Mouse (Mus musculus): ENCODE measurements at regions not wholly inside any gene's neighbourhood (a gene's known extent, or its start where the extent isn't known, plus 50 kb on each side); places are given as distances from the start of the nearest gene placed in this dataset.

GRCm38 (mm10) chr7:145024651-145025050 is 84.9 kb upstream of the Ccnd1 start:
- no peaks in the 10 kb centered on the region for H3K4me1 ChIP-seq (ENCODE audit: control insufficient read depth, insufficient read depth, low read length)
- H3K27me3 ChIP-seq (replicated peaks; ENCODE audit: control insufficient read depth, insufficient read depth, low read length), result no peaks in the 10 kb centered on the region
- no peaks in the 10 kb centered on the region for H3K9me3 ChIP-seq (ENCODE audit: control insufficient read depth, low read length)
- H3K9ac ChIP-seq (ENCODE audit: low read depth, low read length), result no peak overlapping the region
- no peak overlapping the region for H3K4me2 ChIP-seq (ENCODE audit: low read depth, low read length)
- WGBS, result 84% methylated on average over 2 of the region's 2 CpGs
- peak overlapping the region; percentile 39; the same call in 1 of the 2 replicates for H3K27ac ChIP-seq (replicated peaks; ENCODE audit: low read depth, low read length)
- H3K4me3 ChIP-seq (ENCODE audit: low read depth, low read length), result no peak overlapping the region
- H3K36me3 ChIP-seq (ENCODE audit: control insufficient read depth, insufficient read depth, low read length), result no peaks in the 10 kb centered on the region
- no peak for DNase-seq (ENCODE audit: low spot score)
- no peak for ATAC-seq (ENCODE audit: low read depth)

- no peaks in the 10 kb centered on the region for H3K27me3 ChIP-seq (replicated peaks; ENCODE audit: control insufficient read depth, insufficient read depth, low read length)
- H3K4me2 ChIP-seq (ENCODE audit: low read depth, low read length), result no peak overlapping the region
- DNase-seq (ENCODE audit: low spot score), result no peak
- H3K9me3 ChIP-seq (ENCODE audit: control insufficient read depth, low read length), result no peaks in the 10 kb centered on the region
- no peak overlapping the region for H3K9ac ChIP-seq (ENCODE audit: low read depth, low read length)
- ATAC-seq (ENCODE audit: low read depth), result no peak
- H3K4me3 ChIP-seq (ENCODE audit: low read depth, low read length), result no peak overlapping the region
- H3K4me1 ChIP-seq (ENCODE audit: control insufficient read depth, insufficient read depth, low read length), result no peaks in the 10 kb centered on the region
- no peaks in the 10 kb centered on the region for H3K36me3 ChIP-seq (ENCODE audit: control insufficient read depth, insufficient read depth, low read length)
- 66% methylated on average over 2 of the region's 2 CpGs for WGBS
- H3K27ac ChIP-seq (replicated peaks; ENCODE audit: low read depth, low read length), result no peak overlapping the region
Observed at GRCm38 (mm10) chr7:145019137-145019536, 79.4 kb upstream of the Ccnd1 start.

- no peak overlapping the region for H3K4me3 ChIP-seq (ENCODE audit: low read depth, low read length)
- H3K36me3 ChIP-seq (ENCODE audit: control insufficient read depth, insufficient read depth, low read length), result no peaks in the 10 kb centered on the region
- DNase-seq (ENCODE audit: low spot score), result no peak
- H3K27me3 ChIP-seq (replicated peaks; ENCODE audit: control insufficient read depth, insufficient read depth, low read length), result no peaks in the 10 kb centered on the region
- H3K9ac ChIP-seq (ENCODE audit: low read depth, low read length), result no peak overlapping the region
- no peaks in the 10 kb centered on the region for H3K9me3 ChIP-seq (ENCODE audit: control insufficient read depth, low read length)
- 85% methylated on average over 3 of the region's 3 CpGs for WGBS
- no peak for ATAC-seq (ENCODE audit: low read depth)
- no peaks in the 10 kb centered on the region for H3K4me1 ChIP-seq (ENCODE audit: control insufficient read depth, insufficient read depth, low read length)
- H3K4me2 ChIP-seq (ENCODE audit: low read depth, low read length), result no peak overlapping the region
- H3K27ac ChIP-seq (replicated peaks; ENCODE audit: low read depth, low read length), result no peak overlapping the region
Observed at GRCm38 (mm10) chr7:145018149-145018548, 78.4 kb upstream of the Ccnd1 start.

- DNase-seq (ENCODE audit: low spot score) (no peak), ATAC-seq (ENCODE audit: low read depth) (no peak)
- Histone ChIP-seq H3K9ac (ENCODE audit: low read depth, low read length) (no peak overlapping the region), H3K9me3 (ENCODE audit: control insufficient read depth, low read length) (no peaks in the 10 kb centered on the region), H3K36me3 (ENCODE audit: control insufficient read depth, insufficient read depth, low read length) (no peaks in the 10 kb centered on the region), H3K4me2 (ENCODE audit: low read depth, low read length) (no peak overlapping the region), H3K4me3 (ENCODE audit: low read depth, low read length) (no peak overlapping the region), H3K27me3 (replicated peaks; ENCODE audit: control insufficient read depth, insufficient read depth, low read length) (no peaks in the 10 kb centered on the region), H3K4me1 (ENCODE audit: control insufficient read depth, insufficient read depth, low read length) (no peaks in the 10 kb centered on the region), H3K27ac (replicated peaks; ENCODE audit: low read depth, low read length) (no peak overlapping the region)
- 49% methylated on average over 22 of the region's 22 CpGs for WGBS
Observed at GRCm38 (mm10) chr7:145015463-145016085, 75.8 kb upstream of the Ccnd1 start.

GRCm38 (mm10) chr7:145010757-145011156 is 71.0 kb upstream of the Ccnd1 start:
- H3K27me3 ChIP-seq (replicated peaks; ENCODE audit: control insufficient read depth, insufficient read depth, low read length), result no peaks in the 10 kb centered on the region
- no peak overlapping the region for H3K9ac ChIP-seq (ENCODE audit: low read depth, low read length)
- WGBS, result 53% methylated on average over 4 of the region's 4 CpGs
- no peaks in the 10 kb centered on the region for H3K36me3 ChIP-seq (ENCODE audit: control insufficient read depth, insufficient read depth, low read length)
- DNase-seq (ENCODE audit: low spot score), result peak; percentile 65
- no peak overlapping the region for H3K4me2 ChIP-seq (ENCODE audit: low read depth, low read length)
- no peak overlapping the region for H3K27ac ChIP-seq (replicated peaks; ENCODE audit: low read depth, low read length)
- no peaks in the 10 kb centered on the region for H3K9me3 ChIP-seq (ENCODE audit: control insufficient read depth, low read length)
- no peak overlapping the region for H3K4me3 ChIP-seq (ENCODE audit: low read depth, low read length)
- ATAC-seq (ENCODE audit: low read depth), result peak; percentile 84; the same call in 1 of the 2 replicates
- no peaks in the 10 kb centered on the region for H3K4me1 ChIP-seq (ENCODE audit: control insufficient read depth, insufficient read depth, low read length)

GRCm38 (mm10) chr7:145010004-145010403 is 70.3 kb upstream of the Ccnd1 start:
- WGBS, result 40% methylated on average over 3 of the region's 3 CpGs
- H3K27ac ChIP-seq (replicated peaks; ENCODE audit: low read depth, low read length), result no peak overlapping the region
- H3K9me3 ChIP-seq (ENCODE audit: control insufficient read depth, low read length), result no peaks in the 10 kb centered on the region
- no peaks in the 10 kb centered on the region for H3K27me3 ChIP-seq (replicated peaks; ENCODE audit: control insufficient read depth, insufficient read depth, low read length)
- H3K9ac ChIP-seq (ENCODE audit: low read depth, low read length), result no peak overlapping the region
- no peak overlapping the region for H3K4me3 ChIP-seq (ENCODE audit: low read depth, low read length)
- no peaks in the 10 kb centered on the region for H3K4me1 ChIP-seq (ENCODE audit: control insufficient read depth, insufficient read depth, low read length)
- ATAC-seq (ENCODE audit: low read depth) (no peak), DNase-seq (ENCODE audit: low spot score) (no peak)
- no peak overlapping the region for H3K4me2 ChIP-seq (ENCODE audit: low read depth, low read length)
- H3K36me3 ChIP-seq (ENCODE audit: control insufficient read depth, insufficient read depth, low read length), result no peaks in the 10 kb centered on the region

GRCm38 (mm10) chr7:145008662-145009333 is 69.1 kb upstream of the Ccnd1 start:
- H3K4me3 ChIP-seq (ENCODE audit: low read depth, low read length), result no peak overlapping the region
- H3K4me1 ChIP-seq (ENCODE audit: control insufficient read depth, insufficient read depth, low read length), result no peaks in the 10 kb centered on the region
- H3K27ac ChIP-seq (replicated peaks; ENCODE audit: low read depth, low read length), result no peak overlapping the region
- no peak overlapping the region for H3K9ac ChIP-seq (ENCODE audit: low read depth, low read length)
- H3K36me3 ChIP-seq (ENCODE audit: control insufficient read depth, insufficient read depth, low read length), result no peaks in the 10 kb centered on the region
- H3K4me2 ChIP-seq (ENCODE audit: low read depth, low read length), result no peak overlapping the region
- no peaks in the 10 kb centered on the region for H3K9me3 ChIP-seq (ENCODE audit: control insufficient read depth, low read length)
- no peak for ATAC-seq (ENCODE audit: low read depth)
- H3K27me3 ChIP-seq (replicated peaks; ENCODE audit: control insufficient read depth, insufficient read depth, low read length), result no peaks in the 10 kb centered on the region
- WGBS, result 82% methylated on average over 7 of the region's 7 CpGs
- no peak for DNase-seq (ENCODE audit: low spot score)

- Histone ChIP-seq H3K9me3 (ENCODE audit: control insufficient read depth, low read length) (no peaks in the 10 kb centered on the region), H3K27me3 (replicated peaks; ENCODE audit: control insufficient read depth, insufficient read depth, low read length) (no peaks in the 10 kb centered on the region), H3K4me3 (ENCODE audit: low read depth, low read length) (no peak overlapping the region), H3K27ac (replicated peaks; ENCODE audit: low read depth, low read length) (no peak overlapping the region), H3K4me2 (ENCODE audit: low read depth, low read length) (no peak overlapping the region), H3K9ac (ENCODE audit: low read depth, low read length) (no peak overlapping the region), H3K36me3 (ENCODE audit: control insufficient read depth, insufficient read depth, low read length) (no peaks in the 10 kb centered on the region), H3K4me1 (ENCODE audit: control insufficient read depth, insufficient read depth, low read length) (no peaks in the 10 kb centered on the region)
- WGBS, result 87% methylated on average over 2 of the region's 2 CpGs
- no peak for ATAC-seq (ENCODE audit: low read depth)
- DNase-seq (ENCODE audit: low spot score), result no peak
Observed at GRCm38 (mm10) chr7:145007216-145007615, 67.5 kb upstream of the Ccnd1 start.
